Mouse (Mus musculus) MEL (cell line): ENCODE results near the gene Elovl1. TPM values are rescaled to one million over a fixed set of nuclear protein-coding genes. Genes with fewer than 3 reads are reported as not detected.

Source experiments
- DNase-seq: peaks from one replicate; pipeline ENCODE4 v3.0.0; 2011; ENCODE audit warnings: low read depth, low spot score
- H3K27ac ChIP-seq: 2 replicates; pipeline ENCODE4 v1.5.1; 2012; ENCODE audit warnings: low read depth, mild to moderate bottlenecking, control low read depth, low read length, moderate library complexity; ENCODE audit not compliant: control insufficient read depth
- H3K27me3 ChIP-seq, 2 experiments: fragments of 150-350 bp in 1 of 2; sonication (generic) in 1 of 2; 2 replicates each; pipeline ENCODE4 v1.6.1; 2012; ENCODE audit warnings: low read length in 2 of 2, mild to moderate bottlenecking in 2 of 2, improper control_type of control experiment in 1 of 2, moderate library complexity in 1 of 2; ENCODE audit not compliant: insufficient read depth in 2 of 2, control insufficient read depth in 1 of 2
- H3K36me3 ChIP-seq, 2 experiments: 2 replicates each; pipeline ENCODE4 v1.6.1; 2012 to 2014; ENCODE audit warnings: low read length in 2 of 2, improper control_type of control experiment in 1 of 2, inconsistent platforms in 1 of 2, mild to moderate bottlenecking in 1 of 2; ENCODE audit not compliant: insufficient read depth in 2 of 2, control insufficient read depth in 1 of 2
- H3K4me1 ChIP-seq, 2 experiments: fragments of 150-350 bp in 1 of 2; sonication (generic) in 1 of 2; 2 replicates each; pipeline ENCODE4 v1.6.1; 2012; ENCODE audit warnings: low read length in 2 of 2, improper control_type of control experiment in 1 of 2, mild to moderate bottlenecking in 1 of 2; ENCODE audit not compliant: insufficient read depth in 2 of 2, control insufficient read depth in 1 of 2
- H3K4me3 ChIP-seq, 2 experiments: fragments of 150-350 bp in 1 of 2; sonication (generic) in 1 of 2; 2 replicates each; pipeline ENCODE4 v1.5.1; 2012; ENCODE audit warnings: low read depth in 2 of 2, low read length in 2 of 2, mild to moderate bottlenecking in 2 of 2, moderate library complexity in 2 of 2, control low read depth in 1 of 2, improper control_type of control experiment in 1 of 2; ENCODE audit not compliant: control insufficient read depth in 1 of 2, insufficient read depth in 1 of 2
- H3K79me2 ChIP-seq: 2 replicates; pipeline ENCODE4 v1.6.1; 2012; ENCODE audit warnings: mild to moderate bottlenecking, low read length, moderate library complexity; ENCODE audit not compliant: control insufficient read depth, poor library complexity, insufficient read depth
- H3K9ac ChIP-seq: 2 replicates; pipeline ENCODE4 v1.6.1; 2012; ENCODE audit warnings: low read depth, mild to moderate bottlenecking, control low read depth, low read length, moderate library complexity; ENCODE audit not compliant: control insufficient read depth, poor library complexity, severe bottlenecking
- H3K9me3 ChIP-seq: fragments of 150-350 bp; sonication (generic); replicated peaks from 2 replicates; pipeline ENCODE4 v1.6.1; 2012; ENCODE audit warnings: mild to moderate bottlenecking, low read length, improper control_type of control experiment, moderate library complexity; ENCODE audit not compliant: insufficient read depth
- BHLHE40 ChIP-seq: IDR thresholded peaks from 2 replicates; pipeline ENCODE4 v1.6.1; 2012; ENCODE audit warnings: low read depth, mild to moderate bottlenecking, inconsistent platforms, low read length, improper control_type of control experiment, borderline replicate concordance
- CHD1 ChIP-seq: IDR thresholded peaks from 2 replicates; pipeline ENCODE4 v1.6.1; 2012; ENCODE audit warnings: low read depth, mild to moderate bottlenecking, inconsistent platforms, low read length, improper control_type of control experiment
- CHD2 ChIP-seq: IDR thresholded peaks from 2 replicates; pipeline ENCODE4 v1.6.1; 2011; ENCODE audit warnings: low read length, improper control_type of control experiment
- CTCF ChIP-seq, 3 experiments: IDR thresholded peaks in 2 of 3; conservative IDR thresholded peaks in 1 of 3; 2 replicates each; pipeline ENCODE4 v1.5.1; 2011 to 2012; ENCODE audit warnings: low read length in 3 of 3, low read depth in 2 of 3, mild to moderate bottlenecking in 2 of 3, improper control_type of control experiment in 1 of 3, inconsistent platforms in 1 of 3, mixed read lengths in 1 of 3, moderate library complexity in 1 of 3; ENCODE audit not compliant: control insufficient read depth in 1 of 3, insufficient read depth in 1 of 3, poor library complexity in 1 of 3, severe bottlenecking in 1 of 3
- E2F4 ChIP-seq: IDR thresholded peaks from 2 replicates; pipeline ENCODE4 v1.6.1; 2011; ENCODE audit warnings: low read depth, low read length, improper control_type of control experiment, borderline replicate concordance
- ELF1 ChIP-seq: IDR thresholded peaks from 2 replicates; pipeline ENCODE4 v1.6.1; 2014; ENCODE audit warnings: low read depth, mild to moderate bottlenecking, inconsistent platforms, low read length, improper control_type of control experiment, moderate library complexity
- EP300 ChIP-seq, 2 experiments: IDR thresholded peaks; 2 replicates each; pipeline ENCODE4 v1.6.1; 2011; ENCODE audit warnings: improper control_type of control experiment in 2 of 2, low read length in 2 of 2, low read depth in 1 of 2, mild to moderate bottlenecking in 1 of 2
- ETS1 ChIP-seq: IDR thresholded peaks from 2 replicates; pipeline ENCODE4 v1.6.1; 2012; ENCODE audit warnings: low read depth, mild to moderate bottlenecking, inconsistent platforms, low read length, improper control_type of control experiment, moderate library complexity
- GABPA ChIP-seq: IDR thresholded peaks from 2 replicates; pipeline ENCODE4 v1.6.1; 2012; ENCODE audit warnings: low read depth, mild to moderate bottlenecking, inconsistent platforms, low read length, improper control_type of control experiment, moderate library complexity
- GATA1 ChIP-seq: IDR thresholded peaks from 2 replicates; pipeline ENCODE4 v1.6.1; 2011; ENCODE audit warnings: low read depth, low read length, improper control_type of control experiment
- HCFC1 ChIP-seq: IDR thresholded peaks from 2 replicates; pipeline ENCODE4 v1.6.1; 2012; ENCODE audit warnings: low read depth, mild to moderate bottlenecking, inconsistent platforms, low read length, improper control_type of control experiment, moderate library complexity
- JUND ChIP-seq: IDR thresholded peaks from 2 replicates; pipeline ENCODE4 v1.6.1; 2011; ENCODE audit warnings: low read depth, mild to moderate bottlenecking, improper control_type of control experiment, low read length
- MAFK ChIP-seq: IDR thresholded peaks from 2 replicates; pipeline ENCODE4 v1.6.1; 2011; ENCODE audit warnings: low read depth, mild to moderate bottlenecking, low read length, improper control_type of control experiment, borderline replicate concordance
- MAX ChIP-seq: IDR thresholded peaks from 2 replicates; pipeline ENCODE4 v1.6.1; 2011; ENCODE audit warnings: low read length, improper control_type of control experiment
- MAZ ChIP-seq: IDR thresholded peaks from 2 replicates; pipeline ENCODE4 v1.6.1; 2012; ENCODE audit warnings: low read depth, mild to moderate bottlenecking, inconsistent platforms, low read length, improper control_type of control experiment
- MEF2A ChIP-seq: IDR thresholded peaks from 2 replicates; pipeline ENCODE4 v1.6.1; 2014; ENCODE audit warnings: low read depth, mild to moderate bottlenecking, inconsistent platforms, low read length, improper control_type of control experiment; ENCODE audit not compliant: poor library complexity, insufficient replicate concordance, severe bottlenecking; ENCODE audit errors: extremely low read depth
- MXI1 ChIP-seq: IDR thresholded peaks from 2 replicates; pipeline ENCODE4 v1.6.1; 2011; ENCODE audit warnings: mild to moderate bottlenecking, low read depth, low read length, improper control_type of control experiment
- MYB ChIP-seq: IDR thresholded peaks from 2 replicates; pipeline ENCODE4 v1.6.1; 2011; ENCODE audit warnings: mild to moderate bottlenecking, low read depth, low read length, improper control_type of control experiment
- MYC ChIP-seq: IDR thresholded peaks from 2 replicates; pipeline ENCODE4 v1.6.1; 2011; ENCODE audit warnings: low read depth, mild to moderate bottlenecking, low read length, improper control_type of control experiment, moderate library complexity
- NRF1 ChIP-seq: IDR thresholded peaks from 2 replicates; pipeline ENCODE4 v1.6.1; 2014; ENCODE audit warnings: low read depth, mild to moderate bottlenecking, inconsistent platforms, low read length, improper control_type of control experiment, moderate library complexity; ENCODE audit not compliant: poor library complexity, insufficient read depth, severe bottlenecking
- POLR2A ChIP-seq, 2 experiments: IDR thresholded peaks; 2 replicates each; pipeline ENCODE4 v1.6.1; 2011 to 2012; ENCODE audit warnings: low read length in 2 of 2, mild to moderate bottlenecking in 2 of 2, control low read depth in 1 of 2, improper control_type of control experiment in 1 of 2, low read depth in 1 of 2, moderate library complexity in 1 of 2; ENCODE audit not compliant: control insufficient read depth in 1 of 2, insufficient read depth in 1 of 2, poor library complexity in 1 of 2
- POLR2AphosphoS2 ChIP-seq: IDR thresholded peaks from 2 replicates; pipeline ENCODE4 v1.6.1; 2011; ENCODE audit warnings: low read length, improper control_type of control experiment
- RAD21 ChIP-seq: IDR thresholded peaks from 2 replicates; pipeline ENCODE4 v1.6.1; 2011; ENCODE audit warnings: mild to moderate bottlenecking, low read depth, low read length, improper control_type of control experiment
- RCOR1 ChIP-seq: IDR thresholded peaks from 2 replicates; pipeline ENCODE4 v1.6.1; 2012; ENCODE audit warnings: low read depth, mild to moderate bottlenecking, inconsistent platforms, low read length, improper control_type of control experiment
- SIN3A ChIP-seq: IDR thresholded peaks from 2 replicates; pipeline ENCODE4 v1.6.1; 2012; ENCODE audit warnings: low read length, improper control_type of control experiment, inconsistent platforms
- SMC3 ChIP-seq: IDR thresholded peaks from 2 replicates; pipeline ENCODE4 v1.6.1; 2011; ENCODE audit warnings: low read depth, low read length, improper control_type of control experiment
- TAL1 ChIP-seq: IDR thresholded peaks from 2 replicates; pipeline ENCODE4 v1.6.1; 2012; ENCODE audit warnings: mild to moderate bottlenecking, inconsistent platforms, low read length, moderate library complexity, mixed read lengths
- TBP ChIP-seq: IDR thresholded peaks from 2 replicates; pipeline ENCODE4 v1.8.0; 2011; ENCODE audit warnings: low read depth, low read length, improper control_type of control experiment
- TCF12 ChIP-seq: IDR thresholded peaks from 2 replicates; pipeline ENCODE4 v1.6.1; 2014; ENCODE audit warnings: low read depth, mild to moderate bottlenecking, inconsistent platforms, low read length, improper control_type of control experiment, moderate library complexity
- UBTF ChIP-seq: IDR thresholded peaks from 2 replicates; pipeline ENCODE4 v1.6.1; 2012; ENCODE audit warnings: low read depth, mild to moderate bottlenecking, inconsistent platforms, low read length, improper control_type of control experiment, moderate library complexity, borderline replicate concordance; ENCODE audit not compliant: insufficient read depth
- USF1 ChIP-seq: IDR thresholded peaks from 2 replicates; pipeline ENCODE4 v1.6.1; 2014; ENCODE audit warnings: low read depth, mild to moderate bottlenecking, inconsistent platforms, low read length, improper control_type of control experiment, moderate library complexity
- USF2 ChIP-seq, 2 experiments: IDR thresholded peaks; 2 replicates each; pipeline ENCODE4 v1.6.1; 2011 to 2012; ENCODE audit warnings: improper control_type of control experiment in 2 of 2, low read length in 2 of 2, borderline replicate concordance in 1 of 2, inconsistent platforms in 1 of 2, low read depth in 1 of 2, mild to moderate bottlenecking in 1 of 2; ENCODE audit not compliant: insufficient read depth in 1 of 2
- ZMIZ1 ChIP-seq: IDR thresholded peaks from 2 replicates; pipeline ENCODE4 v1.6.1; 2012; ENCODE audit warnings: low read depth, mild to moderate bottlenecking, inconsistent platforms, low read length, improper control_type of control experiment, moderate library complexity
- ZNF384 ChIP-seq: IDR thresholded peaks from 2 replicates; pipeline ENCODE4 v1.6.1; 2012; ENCODE audit warnings: low read depth, mild to moderate bottlenecking, inconsistent platforms, low read length, improper control_type of control experiment
- polyA plus RNA-seq, 2 experiments: library from polyadenylated mRNA; stranded (reverse) in 1 of 2; unstranded in 1 of 2; fragments of >175 nt in 1 of 2; fragments of >200 nt in 1 of 2; gene quantifications; 2 replicates each; pipeline versions ENCODE4 v1.2.1 to v1.2.4; 2012; ENCODE audit warnings: low replicate concordance in 2 of 2, low read depth in 1 of 2; ENCODE audit not compliant: insufficient read length in 2 of 2, insufficient read depth in 1 of 2, missing spikeins in 1 of 2
- total RNA-seq: library from RNA; depleted of rRNA; stranded (reverse); fragments of 300-350 nt; gene quantifications from 2 replicates; pipeline ENCODE4 v1.2.3, GENCODE M21; 2012

Gene Elovl1
- total and polyA plus RNA-seq, 3 experiments, result 134 to 391 (median 246) TPM

DNA sequence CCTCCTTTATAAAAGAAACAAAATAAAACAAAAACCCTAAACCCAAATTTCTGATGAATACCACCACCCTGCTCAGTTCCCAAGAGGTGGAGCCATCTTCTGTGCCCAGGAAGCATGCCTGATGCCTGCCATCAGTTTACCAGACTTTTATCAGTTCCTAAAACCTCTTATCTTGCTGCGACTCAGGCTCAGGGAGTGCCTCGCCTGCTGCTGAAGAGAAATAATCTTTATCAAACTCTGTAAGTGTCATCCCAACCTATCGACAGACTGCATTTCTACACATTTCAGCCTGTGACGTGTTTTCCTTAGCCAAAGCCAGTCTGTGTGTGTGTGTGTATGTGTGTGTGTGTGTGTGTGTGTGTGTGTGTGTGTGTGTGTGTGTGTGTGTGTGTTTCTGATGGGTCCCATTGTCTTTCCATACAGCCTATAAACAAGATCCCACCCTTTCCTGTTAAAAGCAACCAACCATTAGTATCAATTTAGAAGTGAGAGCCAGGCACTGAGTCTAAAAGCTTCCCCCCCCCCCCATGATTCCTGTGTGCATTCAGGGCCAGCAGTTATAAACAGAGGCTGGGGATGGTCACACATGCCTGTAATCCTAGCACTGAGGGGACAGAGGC lies 3.2 kb upstream of the Elovl1 start:
- H3K4me1 ChIP-seq, result peaks cover 18 to 35% of the 10 kb centered on the region in 2 experiments

DNA sequence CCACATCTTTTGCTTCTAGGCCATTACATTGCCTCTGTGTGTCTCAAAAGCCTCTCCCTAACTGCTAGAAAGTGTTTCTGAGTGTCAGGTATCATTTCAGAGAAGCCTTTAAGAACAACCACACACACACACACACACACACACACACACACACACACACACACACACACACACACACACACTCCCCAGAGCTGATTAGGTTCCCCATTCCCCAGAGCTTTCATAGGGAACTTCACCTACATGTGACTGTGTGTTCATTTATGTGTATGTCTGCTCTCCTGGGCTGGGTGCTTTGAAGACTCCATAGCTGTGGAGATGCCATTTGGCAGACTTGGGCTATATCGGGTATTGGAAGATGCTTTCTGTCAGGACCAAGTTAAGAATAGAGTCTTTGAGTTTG lies 2.5 kb upstream of the Elovl1 start:
- DNase-seq, result peak; percentile 77
- Histone ChIP-seq H3K9me3 (no peaks in the 10 kb centered on the region), H3K27ac (peak overlapping the region; percentile 95), H3K4me3 (no peak overlapping the region), H3K4me1 (peaks cover 18 to 42% of the 10 kb centered on the region in 2 experiments), H3K79me2 (peaks cover 31% of the 10 kb centered on the region), H3K27me3 (no peaks in the 10 kb centered on the region), H3K36me3 (peaks cover 0 to 35% of the 10 kb centered on the region in 2 experiments; a peak in 3 of 4 replicates), H3K9ac (peak overlapping the region; percentile 56)
- no peak for TF ChIP-seq ZNF384
- peak; percentile 58; the same call in 1 of the 2 replicates for TF ChIP-seq USF1
- peak; percentile 61 for TF ChIP-seq ETS1
- peak; percentile 34; the same call in 1 of the 2 replicates for TF ChIP-seq TCF12
- TF ChIP-seq BHLHE40, result no peak
- TF ChIP-seq SIN3A, result 0 out of 2 replicates have a peak, but pooled peaks have one; percentile 47
- peak; percentile 57; the same call in 1 of the 2 replicates for TF ChIP-seq MXI1
- peak; percentile 39; the same call in 1 of the 2 replicates for TF ChIP-seq GATA1
- no peak for TF ChIP-seq RAD21
- no peak for TF ChIP-seq MYC
- no peak for TF ChIP-seq E2F4
- TF ChIP-seq EP300 (IDR thresholded peaks at IDR 0.05; ENCODE audit: low read depth in 1 of 2, low read length in 2 of 2), result peak; percentile 6 to 29; a peak in 1 of 4 replicates

More for the DNA sequence above, 3.2 kb upstream of the Elovl1 start:
- peak overlapping the region; percentile 95 for H3K27ac ChIP-seq
- H3K36me3 ChIP-seq, result peaks cover 0 to 29% of the 10 kb centered on the region in 2 experiments; a peak in 3 of 4 replicates
- H3K27me3 ChIP-seq, result no peaks in the 10 kb centered on the region
- no peaks in the 10 kb centered on the region for H3K9me3 ChIP-seq
- peaks cover 24% of the 10 kb centered on the region for H3K79me2 ChIP-seq
- TF ChIP-seq MYC (peak; percentile 64; the same call in 1 of the 2 replicates), USF1 (no peak), GATA1 (peak; percentile 98), ETS1 (peak; percentile 88), CHD2 (no peak), TCF12 (peak; percentile 92), MAZ (0 out of 2 replicates have a peak, but pooled peaks have one; percentile 16), NRF1 (no peak), CHD1 (no peak), E2F4 (no peak), GABPA (no peak), CTCF (IDR thresholded peaks at IDR 0.05 in 2 of 3, conservative IDR thresholded peaks at IDR 0.05 in 1 of 3; ENCODE audit: control insufficient read depth in 1 of 3, insufficient read depth in 1 of 3, low read depth in 2 of 3, low read length in 3 of 3, poor library complexity in 1 of 3, severe bottlenecking in 1 of 3) (no peak), USF2 (IDR thresholded peaks at IDR 0.05; ENCODE audit: borderline replicate concordance in 1 of 2, insufficient read depth in 1 of 2, low read depth in 1 of 2, low read length in 2 of 2) (no peak), MEF2A (no peak), RCOR1 (peak; percentile 56; the same call in 1 of the 2 replicates), SIN3A (peak; percentile 77), ELF1 (peak; percentile 32; the same call in 1 of the 2 replicates), TAL1 (peak; percentile 60), MXI1 (peak; percentile 45; the same call in 1 of the 2 replicates), ZNF384 (no peak), JUND (no peak), UBTF (no peak), MAFK (no peak), MYB (no peak), EP300 (IDR thresholded peaks at IDR 0.05; ENCODE audit: low read depth in 1 of 2, low read length in 2 of 2) (peak; percentile 82 to 84), MAX (no peak), RAD21 (no peak), HCFC1 (0 out of 2 replicates have a peak, but pooled peaks have one; percentile 43), ZMIZ1 (no peak), TBP (no peak), SMC3 (no peak), POLR2A (IDR thresholded peaks at IDR 0.05; ENCODE audit: control insufficient read depth in 1 of 2, insufficient read depth in 1 of 2, low read depth in 1 of 2, low read length in 2 of 2, poor library complexity in 1 of 2) (no peak), POLR2AphosphoS2 (no peak)
- H3K9ac ChIP-seq, result peak overlapping the region; percentile 56
- DNase-seq, result peak; percentile 82
- H3K4me3 ChIP-seq, result no peak overlapping the region
